Comparison of ENCODE assay signal across 10 mouse cellular contexts in the genomic region with DNA sequence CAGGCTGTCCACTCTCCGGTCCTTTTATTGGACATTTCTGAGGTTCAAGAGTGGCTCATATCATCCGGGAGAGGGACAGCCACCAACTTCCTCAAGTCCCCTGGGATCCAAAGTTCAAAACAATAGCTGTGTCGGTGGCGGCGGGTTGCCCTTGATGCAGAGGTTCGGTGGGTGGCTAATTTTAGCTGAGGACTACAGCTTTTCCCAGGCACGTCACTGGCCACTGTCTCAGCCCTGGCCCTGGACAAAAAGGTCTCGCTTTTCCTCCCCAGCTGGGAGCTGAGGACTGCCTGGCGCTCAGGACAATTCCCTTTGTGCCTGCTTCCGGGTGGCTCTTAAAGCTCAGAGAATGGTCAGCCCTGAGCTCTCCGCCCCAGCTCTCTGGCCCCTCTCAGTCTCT. TPM values are rescaled to one million over a fixed set of nuclear protein-coding genes. Genes with fewer than 3 reads are reported as not detected.
DNase-seq lines count a peak whose midpoint lies in the region; ATAC-seq and TF ChIP-seq lines count a peak whose summit lies in the region.
"Had no signal": no experiment of that assay in that cellular context is flagged by ENCODE, and none has a peak within 500 bp of the region (broad histone marks: within the 10 kb centered on the region; RNA-seq: fewer than 3 reads in every experiment).

No protein-coding gene starts in this region.

- peak; percentile 56 for DNase-seq in heart, postnatal 25 days (ENCODE audit: low spot score)
- peak; percentile 55 to 67 for DNase-seq in kidney, postnatal 4 days
- no peak for DNase-seq in spleen, adult 12 weeks (ENCODE audit: low spot score)
- DNase-seq in spleen, postnatal 4 days (ENCODE audit: low spot score in 2 of 2), result no peak
- DNase-seq: thymus, postnatal 25 days had no signal

- no peaks in the 10 kb centered on the region for H3K36me3 ChIP-seq in forebrain, embryonic 12.5 days (replicated peaks)
- no peaks in the 10 kb centered on the region for H3K36me3 ChIP-seq in forebrain, embryonic 13.5 days (ENCODE audit: poor library complexity, severe bottlenecking)
- H3K36me3 ChIP-seq in midbrain, embryonic 15.5 days (replicated peaks), result no peaks in the 10 kb centered on the region

- no peak overlapping the region; the same call in 1 of the 2 replicates for H3K4me2 ChIP-seq in forebrain, embryonic 12.5 days
- H3K4me2 ChIP-seq in forebrain, embryonic 13.5 days, result no peak overlapping the region
- no peak overlapping the region for H3K4me2 ChIP-seq in midbrain, embryonic 15.5 days

- no peak overlapping the region for H3K9ac ChIP-seq in forebrain, embryonic 12.5 days
- H3K9ac ChIP-seq in forebrain, embryonic 13.5 days, result no peak overlapping the region
- no peak overlapping the region for H3K9ac ChIP-seq in midbrain, embryonic 15.5 days

- TF ChIP-seq POLR2A in cortical plate, adult 2 months (IDR thresholded peaks at IDR 0.05; ENCODE audit: extremely low read depth, insufficient read depth, low read length), result no peak

- intact Hi-C loops in heart, postnatal 25 days (cut with DNase I), result no loop called here

- peaks cover 29% of the 10 kb centered on the region for H3K4me1 ChIP-seq in forebrain, embryonic 12.5 days
- peaks cover 34% of the 10 kb centered on the region for H3K4me1 ChIP-seq in forebrain, embryonic 13.5 days
- no peaks in the 10 kb centered on the region for H3K4me1 ChIP-seq in cortical plate, adult 2 months (ENCODE audit: control insufficient read depth, insufficient read depth, low read length)
- peaks cover 3% of the 10 kb centered on the region; the same call in 1 of the 2 replicates for H3K4me1 ChIP-seq in midbrain, embryonic 15.5 days

- no peak overlapping the region for H3K4me3 ChIP-seq in forebrain, embryonic 12.5 days (replicated peaks)
- no peak overlapping the region for H3K4me3 ChIP-seq in forebrain, embryonic 13.5 days
- no peak overlapping the region for H3K4me3 ChIP-seq in cortical plate, adult 2 months (ENCODE audit: insufficient read depth, low read length)
- H3K4me3 ChIP-seq in midbrain, embryonic 15.5 days, result no peak overlapping the region

- no peak for ATAC-seq in forebrain, embryonic 12.5 days (ENCODE audit: low FRiP score)
- no peak for ATAC-seq in forebrain, embryonic 13.5 days
- no peak for ATAC-seq in midbrain, embryonic 15.5 days (replicated peaks)

- H3K27me3 ChIP-seq in forebrain, embryonic 12.5 days, result peaks cover 12% of the 10 kb centered on the region; the same call in 1 of the 2 replicates
- H3K27me3 ChIP-seq in forebrain, embryonic 13.5 days, result 0 out of 2 replicates have a peak, but pooled peaks cover 3% of the 10 kb centered on the region
- no peaks in the 10 kb centered on the region; the same call in 1 of the 2 replicates for H3K27me3 ChIP-seq in midbrain, embryonic 15.5 days (replicated peaks)

- no peak for TF ChIP-seq CTCF in cortical plate, adult 2 months (IDR thresholded peaks at IDR 0.05; ENCODE audit: extremely low read depth, insufficient read depth, low read length)

- H3K27ac ChIP-seq in forebrain, embryonic 12.5 days, result peak overlapping the region; percentile 9; the same call in 1 of the 2 replicates
- no peak overlapping the region for H3K27ac ChIP-seq in forebrain, embryonic 13.5 days
- H3K27ac ChIP-seq in cortical plate, adult 2 months (ENCODE audit: insufficient read depth, low read length), result peak overlapping the region; percentile 92
- H3K27ac ChIP-seq in midbrain, embryonic 15.5 days, result no peak overlapping the region
- H3K27ac ChIP-seq: macrophage had no signal

- H3K9me3 ChIP-seq in forebrain, embryonic 12.5 days, result no peaks in the 10 kb centered on the region
- no peaks in the 10 kb centered on the region for H3K9me3 ChIP-seq in forebrain, embryonic 13.5 days (replicated peaks)
- no peaks in the 10 kb centered on the region for H3K9me3 ChIP-seq in midbrain, embryonic 15.5 days

- 8% methylated on average over 11 of the region's 11 CpGs for WGBS in forebrain, embryonic 12.5 days
- WGBS in forebrain, embryonic 13.5 days, result 13% methylated on average over 11 of the region's 11 CpGs
- 11% methylated on average over 11 of the region's 11 CpGs for WGBS in midbrain, embryonic 15.5 days

RNA-seq across cellular contexts. Expression of gene Unc5b, which starts 38.5 kb away (rescaled TPM):
- polyA plus RNA-seq in forebrain, embryonic 12.5 days (2016; fragmentation: Nextera tagmentation; extraction: Ambion mirVana), result 3.6 and 4.7 TPM in 2 replicates
- polyA plus RNA-seq in forebrain, embryonic 13.5 days (2015; fragmentation: Nextera tagmentation; extraction: Ambion mirVana), result 2.3 and 2.8 TPM in 2 replicates
- polyA plus RNA-seq in cortical plate, adult 2 months (2012; rRNA removed), result 9.2 and 9.8 TPM in 2 replicates
- 10 to 100 TPM; 15.2 to 18.4 TPM for total RNA-seq in heart, postnatal 25 days (2021)
- polyA plus RNA-seq in midbrain, embryonic 15.5 days (2015; fragmentation: Nextera tagmentation; extraction: Ambion mirVana), result 2.8 and 2.9 TPM in 2 replicates

RNA-seq across cellular contexts. Expression of gene Slc29a3, which starts 40.2 kb away (rescaled TPM):
- polyA plus RNA-seq in forebrain, embryonic 12.5 days (2016; fragmentation: Nextera tagmentation; extraction: Ambion mirVana), result 9.6 and 10.3 TPM in 2 replicates
- polyA plus RNA-seq in forebrain, embryonic 13.5 days (2015; fragmentation: Nextera tagmentation; extraction: Ambion mirVana), result 12.7 and 13.5 TPM in 2 replicates
- 8.4 and 8.5 TPM in 2 replicates for polyA plus RNA-seq in cortical plate, adult 2 months (2012; rRNA removed)
- total RNA-seq in heart, postnatal 25 days (2021), result 1 to 10 TPM; 4.8 to 6.3 TPM
- polyA plus RNA-seq in midbrain, embryonic 15.5 days (2015; fragmentation: Nextera tagmentation; extraction: Ambion mirVana), result 10.7 and 13.9 TPM in 2 replicates

Comparison
In these comparisons a context has a peak if more than half of its experiments do, and no peak if none do; other contexts are left out.
1. H3K27ac ChIP-seq: peak in forebrain, embryonic 12.5 days (single experiment) and cortical plate, adult 2 months (single experiment); none in forebrain, embryonic 13.5 days (single experiment) and midbrain, embryonic 15.5 days (single experiment).
2. DNase-seq: peak in heart, postnatal 25 days (single experiment) and kidney, postnatal 4 days (2 of 2); none in spleen, adult 12 weeks (single experiment) and spleen, postnatal 4 days (0 of 2).